Mouse (Mus musculus) heart, adult 18-20 months (tissue): Measurements from ENCODE around the gene Prkar2b. TPM values are rescaled to one million over a fixed set of nuclear protein-coding genes. Genes with fewer than 3 reads are reported as not detected.

Source experiments
- DNase-seq, 2 experiments: peaks; one replicate each; pipeline ENCODE4 v3.0.0; 2021 to 2022; ENCODE audit warnings: mixed read lengths in 1 of 2
- total RNA-seq, 2 experiments: library from RNA; stranded (reverse); gene quantifications; 2 replicates each; pipeline ENCODE4 v1.2.3; 2021

Gene Prkar2b
- total RNA-seq, 2 experiments from 2014 or later: 3.7 to 34.5 TPM

DNA sequence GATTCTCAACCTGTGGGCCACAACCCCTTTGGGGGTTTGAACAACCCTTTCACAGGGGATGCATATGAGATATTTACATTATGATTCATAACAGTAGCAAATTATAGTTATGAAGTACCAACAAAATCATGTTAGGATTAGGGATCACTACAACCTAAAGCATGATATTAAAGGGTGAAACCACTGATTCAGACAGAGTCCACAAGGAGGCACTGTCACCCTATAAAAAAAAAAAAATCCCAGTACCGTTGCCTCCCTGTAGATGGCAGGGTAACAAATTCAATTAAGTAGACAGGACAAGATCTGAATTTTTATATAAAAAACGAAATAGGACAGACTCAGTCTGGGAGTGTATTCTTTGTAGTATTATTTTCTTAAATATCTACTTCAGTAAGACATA is 93.6 kb downstream of the Prkar2b start:
- peak; percentile 44 to 81 for DNase-seq

DNA sequence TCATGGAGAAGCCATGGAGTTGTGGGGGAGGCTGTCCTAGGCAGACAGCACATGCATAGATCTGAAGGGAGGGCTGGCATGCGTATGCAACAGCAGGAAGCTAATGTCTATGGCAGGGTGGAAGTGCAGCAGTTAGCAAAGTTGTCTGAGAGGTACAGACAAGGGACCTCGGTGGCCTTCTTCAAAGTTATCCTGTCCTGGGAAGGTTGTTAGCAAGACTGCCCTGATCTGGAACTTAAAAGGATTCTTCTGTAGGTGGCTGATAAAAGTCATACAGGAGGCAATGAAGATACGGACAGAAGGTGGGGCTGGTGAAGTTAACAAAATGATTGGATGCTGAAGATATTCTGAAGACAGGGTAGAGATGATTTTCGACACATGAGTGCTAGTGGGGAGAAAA is 94.7 kb downstream of the Prkar2b start:
- DNase-seq: no peak

DNA sequence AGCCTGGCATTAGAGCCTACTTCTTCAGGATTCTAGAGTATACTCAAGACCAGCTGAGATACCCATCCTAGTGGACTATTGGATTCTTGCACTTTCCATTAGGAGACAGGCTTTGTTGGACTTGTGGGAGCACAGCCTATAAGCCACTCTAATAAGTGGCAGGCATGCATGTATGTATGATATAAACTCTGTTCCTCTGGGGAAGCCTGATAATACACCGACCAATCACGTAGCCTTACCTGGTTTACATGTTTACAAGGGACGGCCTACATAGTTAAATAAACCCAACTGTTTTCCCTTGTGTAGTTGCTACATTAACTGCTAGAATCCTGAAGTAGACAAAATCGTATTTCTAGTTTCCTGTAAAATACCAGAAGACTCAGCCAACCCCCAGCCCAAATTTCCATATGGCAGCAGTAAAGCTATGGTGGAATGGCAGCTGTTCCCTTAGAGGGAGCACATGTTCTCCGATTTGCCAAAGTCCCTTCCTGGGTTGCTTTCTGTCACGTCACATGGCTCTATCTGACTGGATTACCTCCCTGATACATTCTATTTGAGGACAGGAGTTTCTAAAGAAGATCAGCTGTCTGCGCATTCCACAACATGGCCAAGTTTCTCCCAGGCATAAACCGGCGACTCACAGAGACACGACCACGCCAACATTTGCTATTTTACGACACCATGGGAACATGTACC is 95.4 kb downstream of the Prkar2b start:
- DNase-seq: no peak

DNA sequence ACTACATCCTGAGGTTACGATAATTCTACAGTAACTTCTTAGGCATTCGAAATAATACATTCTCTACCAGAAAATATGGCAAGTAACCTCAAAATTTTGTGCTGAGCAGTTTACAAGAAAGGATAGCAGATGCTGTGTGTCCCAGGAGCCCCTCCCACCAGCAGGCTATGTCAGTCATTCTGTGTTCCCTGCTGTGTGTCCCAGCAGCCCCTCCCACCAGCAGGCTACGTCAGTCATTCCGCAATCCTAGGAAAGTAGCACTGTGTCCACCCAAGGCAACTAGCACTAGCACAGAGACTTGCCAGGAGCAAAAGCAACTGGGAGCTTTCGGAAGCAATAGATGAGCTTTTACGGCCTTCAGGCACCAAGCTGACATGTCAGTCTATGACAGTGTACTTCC is 97.0 kb downstream of the Prkar2b start:
- no peak for DNase-seq

DNA sequence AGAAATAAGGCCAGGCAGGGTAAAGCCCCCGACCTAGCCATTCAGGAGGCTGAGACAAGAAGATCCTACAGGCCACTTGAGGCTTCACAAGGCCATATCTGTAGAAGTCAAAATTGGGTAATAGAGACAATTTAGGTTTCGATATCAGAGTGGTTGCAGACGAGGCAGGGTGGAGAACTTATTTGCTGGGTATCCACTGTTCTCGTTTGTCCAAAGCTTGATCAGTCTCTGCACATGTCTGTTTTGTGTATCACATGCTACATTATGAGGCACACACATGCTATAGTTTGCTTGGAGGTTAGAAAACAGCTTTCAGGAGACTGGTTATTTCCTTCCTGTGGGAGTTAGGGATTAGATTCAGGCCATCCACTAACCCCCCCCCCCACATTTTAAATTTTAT is 105.3 kb downstream of the Prkar2b start:
- no peak for DNase-seq

DNA sequence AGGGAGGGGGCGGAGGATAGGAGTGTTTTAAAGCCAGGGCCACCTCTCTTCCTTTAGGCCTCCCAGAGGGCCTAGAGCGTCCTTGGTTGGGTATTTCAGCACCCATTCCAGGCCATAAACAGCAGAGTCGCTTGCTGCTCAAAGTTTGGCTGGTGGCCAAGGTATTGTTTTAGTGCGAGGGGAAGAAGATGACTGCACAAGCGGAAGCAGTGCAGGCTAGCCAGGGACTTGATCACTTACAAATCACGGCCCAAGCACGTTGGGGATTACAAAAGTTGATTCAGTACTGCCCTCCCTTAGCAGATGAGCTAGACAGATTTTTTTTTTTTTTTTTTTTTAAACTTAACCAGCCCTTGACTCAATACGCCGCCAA is 110.5 kb downstream of the Prkar2b start:
- no peak for DNase-seq

DNA sequence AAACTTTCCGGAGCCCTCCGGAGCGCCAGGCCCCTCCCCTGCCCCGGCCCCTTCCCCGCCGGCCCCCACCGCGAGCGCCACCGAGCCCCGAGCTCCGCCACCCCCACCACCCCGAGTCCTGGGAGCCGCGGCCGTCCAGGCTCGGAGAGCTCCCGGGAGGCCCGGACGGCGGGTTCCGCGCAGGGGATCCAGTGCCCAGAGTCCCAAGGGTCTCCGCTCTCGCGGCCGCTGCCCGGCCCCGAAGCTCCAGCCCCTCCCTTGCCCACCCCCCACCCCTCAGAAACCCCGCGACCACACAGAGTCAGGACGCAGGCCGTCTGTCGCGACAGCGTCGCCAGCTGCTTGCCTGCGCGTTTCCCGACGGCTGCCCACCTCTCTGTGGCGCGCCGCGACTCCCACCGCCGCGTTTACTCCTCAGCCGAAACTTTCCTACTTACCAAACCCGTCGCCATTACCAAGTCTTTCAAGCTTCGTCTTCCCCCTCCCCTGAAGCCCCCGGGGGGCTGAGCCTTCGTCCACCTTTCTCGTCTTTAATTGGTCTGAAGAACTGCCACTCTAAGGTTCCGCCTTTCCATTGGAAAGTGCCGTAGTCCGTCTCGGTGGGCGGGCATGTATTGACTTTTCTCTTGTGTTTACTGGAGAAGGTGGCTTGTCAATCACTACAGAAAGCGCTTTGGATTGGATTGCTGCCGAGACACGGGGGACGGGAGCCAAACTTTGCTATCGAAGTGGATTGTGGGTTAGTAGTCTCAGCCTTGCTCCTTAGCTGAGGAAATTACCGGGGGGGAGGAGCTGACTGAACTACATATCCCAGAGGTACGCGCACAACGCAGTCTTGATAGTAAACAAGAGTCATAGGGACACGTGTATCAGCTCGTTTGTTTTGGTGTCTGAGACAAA is 111.1 kb downstream of the Prkar2b start, which contains the start of gene Hbp1:
TSS of gene Hbp1 (minus strand) at position 777 of the 900 bp plus-strand sequence.
- DNase-seq: peak; percentile 100

DNA sequence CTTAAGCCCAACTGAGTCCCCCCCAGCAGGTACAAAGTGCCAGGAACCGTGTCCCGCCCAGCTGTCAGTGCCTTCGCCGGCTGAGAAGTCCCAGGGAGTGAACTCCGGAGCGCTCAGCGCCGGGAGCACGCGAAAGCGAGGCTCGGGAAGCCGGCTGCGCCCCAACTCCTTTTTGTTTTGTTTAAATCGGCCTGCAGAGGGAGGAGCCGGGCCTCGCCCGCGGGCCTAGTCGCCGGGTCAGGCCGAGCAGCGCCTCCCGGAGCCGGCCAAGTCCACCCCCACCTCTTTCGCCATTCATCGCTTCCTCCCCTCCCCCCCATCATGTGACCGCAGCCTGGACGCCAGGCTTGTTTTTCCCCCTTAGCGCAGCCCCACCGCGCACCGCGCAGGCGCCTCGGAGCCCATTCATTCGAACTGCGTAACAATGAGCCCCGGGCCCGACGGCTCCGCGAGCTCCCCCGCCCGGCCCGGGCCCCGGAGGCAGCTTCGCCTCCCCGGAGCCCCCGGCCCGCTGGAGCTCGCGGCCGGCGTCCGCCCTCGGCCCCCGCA is 111.8 kb downstream of the Prkar2b start:
- peak; percentile 96 for DNase-seq

DNA sequence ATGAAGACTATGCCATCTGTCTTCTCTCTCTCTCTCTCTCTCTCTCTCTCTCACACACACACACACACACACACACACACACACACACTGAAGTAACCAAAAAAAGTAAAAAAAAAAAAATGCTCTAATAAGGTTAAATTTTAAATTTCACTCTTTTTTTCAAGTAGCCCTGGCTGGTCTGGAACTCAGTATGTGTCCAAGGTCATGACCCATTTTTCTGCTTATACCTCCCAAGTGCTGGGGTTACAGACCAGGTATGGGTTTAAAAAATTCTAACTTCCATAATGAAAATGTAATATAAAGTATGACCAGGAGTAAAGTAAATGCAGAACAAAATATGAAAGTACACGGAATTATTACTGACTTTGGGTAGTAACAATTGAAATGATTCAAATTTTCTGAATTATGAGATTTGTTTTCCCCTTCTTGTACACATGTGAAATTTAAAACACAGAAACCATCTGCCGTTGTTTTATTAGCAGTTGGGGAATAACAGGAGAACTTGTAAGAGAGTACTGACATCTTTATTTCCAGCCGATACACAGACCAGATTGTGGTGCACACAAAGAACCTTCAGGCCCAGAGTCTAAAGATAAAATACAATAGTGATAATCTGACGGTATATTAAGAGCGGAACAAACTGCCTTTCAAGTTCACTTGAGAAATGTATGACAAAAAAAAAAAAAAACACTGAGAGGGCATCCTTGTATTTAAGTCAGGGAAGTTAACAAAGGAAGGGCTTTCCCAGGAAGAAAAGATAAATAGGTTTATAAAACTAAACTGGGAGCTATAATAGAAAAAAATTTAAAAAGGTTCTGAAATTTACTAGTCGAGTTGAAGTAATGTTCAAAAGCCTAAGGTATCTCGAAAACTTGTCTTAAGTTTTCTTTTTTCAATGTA is 112.7 kb downstream of the Prkar2b start:
- no peak for DNase-seq

DNA sequence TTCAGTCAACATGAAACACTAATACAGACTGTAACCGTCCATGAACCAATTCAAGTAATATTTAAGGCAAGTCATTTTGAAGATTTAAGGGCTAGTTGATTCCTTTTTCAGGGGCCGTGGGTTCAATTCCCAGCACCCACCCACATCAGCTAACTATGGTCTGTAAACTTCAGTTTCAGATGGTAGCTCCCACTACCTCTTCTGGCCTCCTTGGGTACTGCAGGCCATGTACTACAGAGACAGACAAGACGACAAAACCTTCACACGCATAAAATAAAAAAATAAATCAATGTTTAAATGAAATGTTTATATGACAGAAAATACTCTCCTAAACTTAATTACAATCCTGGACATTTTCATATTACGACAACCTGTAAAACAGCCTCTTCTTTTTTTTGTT is 113.6 kb downstream of the Prkar2b start:
- no peak for DNase-seq

DNA sequence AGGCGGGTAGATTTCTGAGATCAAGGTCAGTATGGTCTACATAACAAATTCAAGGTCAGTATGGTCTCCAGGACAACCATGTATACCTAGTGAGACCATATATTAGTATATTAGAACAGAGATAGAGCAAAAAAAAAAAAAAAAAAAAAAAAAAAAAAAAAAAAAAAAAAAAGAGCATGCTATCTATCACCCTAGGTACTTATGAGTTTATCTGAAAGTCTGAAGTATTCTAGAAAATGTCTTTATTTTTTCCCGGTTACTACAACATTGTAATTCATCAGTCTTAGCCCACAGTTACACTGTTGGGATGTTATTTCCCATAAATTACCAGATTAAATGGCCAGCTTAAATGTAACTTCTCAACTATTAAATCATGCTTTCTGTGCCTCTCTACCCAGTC is 116.7 kb downstream of the Prkar2b start:
- DNase-seq: no peak

DNA sequence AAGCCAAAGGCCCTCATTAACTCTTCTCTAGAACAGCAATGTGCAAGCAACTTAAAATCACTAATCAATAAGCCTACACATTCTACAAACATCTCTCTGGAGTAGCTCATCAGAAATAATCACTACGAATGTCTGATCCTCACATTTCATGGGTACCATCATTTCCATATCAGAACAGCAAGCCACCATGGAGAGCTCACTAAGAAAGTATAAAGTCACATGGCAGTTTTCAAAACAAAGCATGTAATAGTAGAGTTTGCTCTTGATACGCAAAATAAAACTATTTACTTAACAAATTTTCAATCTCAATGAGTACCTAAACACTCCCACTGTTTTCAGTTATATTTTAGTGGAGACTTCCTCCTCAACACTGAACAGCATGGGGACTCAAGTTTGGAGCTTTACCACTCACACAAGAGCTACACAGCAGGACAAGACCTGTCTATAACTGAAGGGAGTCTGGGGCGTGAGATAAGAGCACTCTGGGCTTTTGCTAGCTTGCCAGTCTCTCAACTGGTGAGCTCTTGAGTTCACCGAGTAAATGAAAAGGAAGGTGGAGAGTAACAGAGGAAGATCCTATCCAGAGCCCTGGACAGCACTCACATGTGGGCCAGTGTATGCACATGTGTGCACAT is 118.0 kb downstream of the Prkar2b start:
- no peak for DNase-seq

DNA sequence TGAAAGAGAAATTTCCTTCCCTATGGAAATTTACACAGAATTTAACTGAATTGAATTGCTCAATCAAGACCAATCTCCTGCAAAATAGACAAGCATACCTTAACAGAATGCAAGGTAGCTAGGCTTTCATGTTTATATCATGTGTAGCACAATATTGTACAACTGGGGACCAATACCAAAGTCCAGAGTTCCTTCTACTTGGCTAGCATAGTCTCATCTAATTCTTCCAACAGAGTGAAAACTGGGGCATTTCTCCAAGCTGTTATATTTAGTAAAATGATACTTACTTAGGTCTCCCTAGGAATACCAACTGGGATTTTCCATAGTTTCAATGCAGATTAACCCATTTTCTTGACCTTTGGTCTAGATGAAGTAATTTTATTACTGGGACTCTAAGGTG is 122.1 kb downstream of the Prkar2b start:
- DNase-seq: no peak

DNA sequence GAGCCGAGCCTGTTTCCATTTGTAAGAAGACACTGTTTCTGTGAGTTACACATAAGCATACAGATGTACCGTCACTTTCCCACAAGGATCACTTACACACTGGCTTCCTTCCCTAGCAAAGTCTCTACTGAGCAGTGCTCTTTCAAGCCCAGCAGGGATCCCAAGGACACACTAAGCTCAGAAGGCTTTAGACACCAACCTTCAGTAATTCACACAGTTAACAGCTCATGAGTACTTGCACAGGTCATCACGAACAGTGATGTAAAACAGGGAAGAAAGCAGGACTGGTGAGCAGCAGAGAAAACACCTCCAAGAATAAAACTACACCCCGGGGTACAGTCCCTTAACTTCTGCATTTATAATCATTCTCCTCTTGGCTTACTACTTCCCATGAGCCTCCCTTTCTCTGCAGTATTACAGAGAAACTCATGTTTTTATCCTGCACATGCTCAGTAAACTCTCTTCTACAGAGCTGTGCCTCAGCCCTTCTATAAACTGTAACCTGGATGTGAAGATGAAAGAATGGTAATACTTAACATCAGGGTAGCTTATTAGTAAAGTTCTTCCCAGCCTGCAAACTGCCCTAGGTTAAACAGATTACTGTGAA is 122.6 kb downstream of the Prkar2b start:
- DNase-seq: no peak

DNA sequence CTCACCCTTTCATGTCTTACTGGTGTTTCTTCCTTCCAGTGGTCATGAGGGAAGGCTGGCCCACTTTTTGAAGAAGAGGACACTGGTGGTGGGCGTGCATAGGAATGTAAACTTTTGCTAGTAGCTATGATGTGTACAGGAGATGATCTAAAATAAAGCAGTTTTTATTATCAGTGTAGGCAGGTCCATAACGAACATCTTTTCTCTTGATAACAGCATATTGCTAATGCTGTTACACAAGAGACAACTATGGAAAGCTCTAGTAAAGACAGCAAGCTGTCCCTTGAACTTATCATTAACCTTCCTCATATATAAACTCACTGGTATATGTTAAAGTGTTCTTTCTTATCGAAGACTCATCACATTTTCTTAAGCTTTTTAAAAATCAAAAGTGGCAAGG is 123.5 kb downstream of the Prkar2b start:
- no peak for DNase-seq

DNA sequence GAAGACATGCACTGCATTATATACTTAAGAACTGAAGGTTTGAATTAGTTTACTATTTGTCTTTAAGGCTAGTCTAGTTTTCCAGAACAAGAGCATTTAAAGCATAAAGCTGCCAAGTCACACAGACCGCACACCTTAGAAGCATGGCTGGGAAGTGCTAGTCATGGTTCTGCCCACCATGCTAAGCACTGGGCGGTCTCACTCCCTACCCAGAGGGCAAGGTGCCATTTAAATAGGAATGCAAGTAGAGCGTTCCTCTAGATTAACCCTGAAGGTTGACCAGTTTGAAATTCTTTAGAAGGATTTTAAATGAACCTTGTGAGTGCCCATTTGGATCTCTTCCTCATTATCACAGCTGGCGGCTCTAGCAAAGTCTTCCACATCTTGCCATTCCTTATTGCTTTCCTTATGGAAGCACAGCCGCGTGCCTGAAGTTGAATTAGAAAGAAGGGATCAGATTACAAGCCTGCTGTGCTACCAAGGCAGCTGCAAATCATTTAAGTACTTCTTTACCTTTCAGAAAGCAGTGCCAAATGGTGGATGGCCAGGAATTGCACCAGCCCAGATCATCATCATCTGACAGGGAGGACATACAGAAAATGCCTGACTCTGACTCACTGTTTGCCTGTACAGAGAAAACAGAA is 124.3 kb downstream of the Prkar2b start:
- DNase-seq: no peak

DNA sequence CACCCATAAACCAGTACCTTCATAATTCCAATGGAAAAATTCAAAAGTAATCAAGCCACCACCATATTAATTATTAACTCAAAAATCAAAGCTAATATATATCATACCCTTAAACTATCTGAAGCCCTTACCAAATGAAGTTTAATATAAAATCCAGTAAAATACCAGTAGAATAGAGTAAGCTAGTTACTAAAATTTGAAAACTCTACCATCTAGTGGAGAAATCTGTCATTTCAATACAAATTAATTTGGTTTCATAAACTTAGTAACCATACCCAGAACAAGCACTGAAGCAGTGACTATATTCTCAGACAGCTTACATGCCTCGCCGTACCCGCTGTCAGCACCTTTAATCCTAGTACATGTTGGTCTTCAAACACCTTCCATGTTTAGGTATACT is 129.3 kb downstream of the Prkar2b start:
- no peak for DNase-seq

DNA sequence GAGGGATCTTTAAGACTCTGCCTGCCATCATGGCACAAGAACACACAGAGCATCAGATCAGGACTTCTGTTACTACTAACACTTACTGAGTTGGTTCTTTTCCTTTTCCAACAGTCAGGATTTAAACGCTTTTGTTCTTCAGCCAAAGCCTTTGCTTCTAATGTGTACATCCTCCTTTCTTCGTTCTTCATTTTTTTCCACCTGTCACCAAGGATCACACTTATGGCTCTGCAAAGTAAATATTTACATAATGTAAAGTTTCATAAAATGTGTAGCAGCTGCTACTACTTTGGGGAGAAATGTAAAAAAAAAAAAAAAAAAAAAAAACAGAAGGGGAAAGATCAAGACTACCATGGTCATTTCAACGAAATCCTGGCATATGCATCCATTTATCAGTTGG is 132.6 kb downstream of the Prkar2b start:
- no peak for DNase-seq

DNA sequence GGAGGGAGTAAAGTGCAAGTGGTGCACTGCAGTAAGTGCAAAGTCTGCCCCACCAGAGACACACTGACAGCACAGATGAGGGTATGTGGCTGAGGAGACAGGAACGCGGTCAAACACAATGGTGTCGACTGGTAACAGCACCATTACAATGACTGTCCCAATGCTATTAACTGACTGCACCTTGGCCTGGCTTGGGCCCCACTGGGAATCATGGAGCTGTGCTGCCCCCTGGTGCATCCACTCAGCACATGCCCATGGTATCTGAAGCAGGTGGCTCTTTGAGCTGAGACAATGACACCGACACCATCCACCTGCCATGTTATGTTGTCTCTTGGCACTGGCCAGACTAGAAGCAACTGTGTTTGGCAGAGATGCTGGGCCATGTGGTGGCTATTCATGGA is 134.4 kb downstream of the Prkar2b start:
- DNase-seq: peak; percentile 82 to 83

DNA sequence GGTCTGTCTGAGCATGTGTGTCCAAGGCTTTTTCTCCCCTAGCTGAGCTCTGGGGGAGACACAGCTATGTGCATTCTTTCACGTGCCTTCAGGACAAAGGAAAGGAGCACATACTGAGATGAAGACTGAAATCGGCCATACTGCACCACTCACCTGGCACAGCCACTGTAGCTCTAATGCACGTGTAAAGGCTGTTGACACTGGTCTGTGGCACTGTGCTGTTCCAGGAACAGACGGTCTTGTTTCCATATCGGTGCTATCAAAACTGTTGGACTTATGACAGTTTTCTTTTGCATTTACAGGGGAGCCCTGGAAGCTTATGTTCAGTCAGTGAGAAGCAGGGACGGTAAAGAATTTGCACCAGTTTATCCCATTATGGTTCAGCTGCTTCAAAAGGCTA is 135.8 kb downstream of the Prkar2b start:
- DNase-seq: no peak

DNA sequence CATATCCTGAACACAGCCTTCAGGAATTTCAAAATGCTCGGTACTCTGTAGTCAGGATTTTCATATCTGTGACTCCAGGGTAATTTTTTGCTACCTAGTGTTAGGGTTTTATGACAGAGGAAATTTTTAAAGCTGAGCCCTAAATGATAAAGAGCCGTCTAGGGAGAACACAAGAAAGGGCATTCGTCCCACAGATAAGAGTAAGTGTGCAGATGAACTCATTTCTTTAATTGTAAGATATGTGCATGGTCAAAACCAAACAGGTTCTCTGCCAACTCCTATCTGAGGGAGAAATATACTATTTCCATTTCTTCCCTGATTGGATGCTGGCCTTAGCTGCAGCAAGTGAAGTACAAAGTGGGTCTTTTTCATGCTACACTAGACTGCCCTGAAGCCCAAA is 137.0 kb downstream of the Prkar2b start:
- DNase-seq: no peak
